Mouse (Mus musculus) brain, embryonic 14.5 days (tissue): Measurements from ENCODE around the gene Stk33.

Experiments
- CTCF ChIP-seq: fragments of 200-500 bp; IDR thresholded peaks from 2 replicates; pipeline ENCODE4 v1.5.1; 2012; ENCODE audit warnings: inconsistent platforms, mild to moderate bottlenecking, moderate library complexity, borderline replicate concordance; ENCODE audit not compliant: insufficient read depth, insufficient read length; ENCODE audit errors: extremely low read depth
- POLR2A ChIP-seq: fragments of 200-500 bp; IDR thresholded peaks from 2 replicates; pipeline ENCODE4 v1.6.1; 2012; ENCODE audit warnings: mild to moderate bottlenecking, inconsistent platforms, borderline replicate concordance; ENCODE audit not compliant: poor library complexity, insufficient read depth, insufficient read length, severe bottlenecking; ENCODE audit errors: extremely low read depth

GRCm38 (mm10) chr7:109399299-109399698 lies 39.6 kb downstream of the Stk33 start:
- TF ChIP-seq CTCF (no peak), POLR2A (no peak)
